Mouse (Mus musculus): Measurements from ENCODE around the gene Rgs7bp.

Rgs7bp gene

GRCm38 (mm10) chr13:105008891-105009290, 45.8 kb downstream of the Rgs7bp start:
- no peak for DNase-seq (ENCODE audit: low read depth, low spot score)

- no peak for DNase-seq (ENCODE audit: low read depth, low spot score)
Measured at GRCm38 (mm10) chr13:105002831-105003157, 51.9 kb downstream of the Rgs7bp start.

GRCm38 (mm10) chr13:105002132-105002830, 52.4 kb downstream of the Rgs7bp start:
- DNase-seq (ENCODE audit: low read depth, low spot score): no peak

- no peak for DNase-seq (ENCODE audit: low read depth, low spot score)
Measured at GRCm38 (mm10) chr13:105001714-105002113, 53.0 kb downstream of the Rgs7bp start.

- no peak for DNase-seq (ENCODE audit: low read depth, low spot score)
Measured at GRCm38 (mm10) chr13:104988811-104989258, 65.9 kb downstream of the Rgs7bp start.

- no peak for DNase-seq (ENCODE audit: low read depth, low spot score)
Measured at GRCm38 (mm10) chr13:104988009-104988540, 66.7 kb downstream of the Rgs7bp start.

- no peak for DNase-seq (ENCODE audit: low read depth, low spot score)
Measured at GRCm38 (mm10) chr13:104985691-104986090, 69.0 kb downstream of the Rgs7bp start.

- DNase-seq (ENCODE audit: low read depth, low spot score): no peak
Measured at GRCm38 (mm10) chr13:104983989-104984388, 70.7 kb downstream of the Rgs7bp start.

GRCm38 (mm10) chr13:104982781-104983353, 71.9 kb downstream of the Rgs7bp start:
- DNase-seq (ENCODE audit: low read depth, low spot score): no peak

- no peak for DNase-seq (ENCODE audit: low read depth, low spot score)
Measured at GRCm38 (mm10) chr13:104978176-104978575, 76.6 kb downstream of the Rgs7bp start.

- DNase-seq (ENCODE audit: low read depth, low spot score): no peak
Measured at GRCm38 (mm10) chr13:104967486-104967885, 87.2 kb downstream of the Rgs7bp start.

GRCm38 (mm10) chr13:104963716-104964115, 91.0 kb downstream of the Rgs7bp start:
- no peak for DNase-seq (ENCODE audit: low read depth, low spot score)

- no peak for DNase-seq (ENCODE audit: low read depth, low spot score)
Measured at GRCm38 (mm10) chr13:104962716-104963411, 91.9 kb downstream of the Rgs7bp start.

GRCm38 (mm10) chr13:104962166-104962565, 92.6 kb downstream of the Rgs7bp start:
- no peak for DNase-seq (ENCODE audit: low read depth, low spot score)

- DNase-seq (ENCODE audit: low read depth, low spot score): no peak
Measured at GRCm38 (mm10) chr13:104960951-104961715, 93.6 kb downstream of the Rgs7bp start.

- no peak for DNase-seq (ENCODE audit: low read depth, low spot score)
Measured at GRCm38 (mm10) chr13:104960206-104960928, 94.4 kb downstream of the Rgs7bp start.

GRCm38 (mm10) chr13:104959733-104960132, 95.0 kb downstream of the Rgs7bp start:
- DNase-seq (ENCODE audit: low read depth, low spot score): no peak

GRCm38 (mm10) chr13:104947958-104948357, 106.8 kb downstream of the Rgs7bp start:
- DNase-seq (ENCODE audit: low read depth, low spot score): peak; percentile 60

GRCm38 (mm10) chr13:104940483-104940882, 114.2 kb downstream of the Rgs7bp start:
- DNase-seq (ENCODE audit: low read depth, low spot score): no peak

GRCm38 (mm10) chr13:104939856-104940255, 114.9 kb downstream of the Rgs7bp start:
- peak; percentile 34 for DNase-seq (ENCODE audit: low read depth, low spot score)

GRCm38 (mm10) chr13:104938966-104939593, 115.7 kb downstream of the Rgs7bp start:
- no peak for DNase-seq (ENCODE audit: low read depth, low spot score)
